Mouse (Mus musculus): Measurements from ENCODE around the gene Wdr60.
A peak's percentile ranks its signal among the peaks of the same experiment; 100 is the strongest.

Gene Wdr60

DNA sequence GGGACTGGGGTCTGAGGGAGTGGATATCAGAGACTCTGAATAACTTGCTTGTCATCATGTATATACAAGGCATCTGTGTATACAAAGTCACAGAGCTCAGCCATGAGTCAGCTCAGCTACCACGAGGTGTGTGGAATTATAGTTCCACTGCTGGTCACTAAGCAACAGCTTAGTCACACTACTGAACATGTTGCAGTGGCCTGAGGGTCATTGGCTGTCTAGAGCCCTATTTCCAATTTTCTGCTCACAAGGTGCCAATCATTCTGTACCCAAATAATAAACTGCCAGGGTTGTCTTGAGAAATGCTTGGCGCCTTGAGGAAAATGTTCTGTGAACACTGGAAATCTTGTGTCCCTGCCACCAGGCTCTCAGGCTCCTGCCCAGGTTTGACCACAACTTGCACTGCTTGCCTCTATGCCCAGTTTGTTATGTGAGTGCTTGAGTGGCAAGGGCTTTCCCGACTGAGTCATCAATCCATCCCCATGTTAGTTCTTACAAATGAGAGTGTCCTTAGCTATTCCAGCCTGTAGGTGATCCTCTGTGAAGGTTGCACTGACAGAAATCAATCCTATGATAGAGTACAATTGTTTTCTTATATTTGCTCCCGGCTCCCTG lies 81.3 kb downstream of the Wdr60 start:
- no peak for DNase-seq

DNA sequence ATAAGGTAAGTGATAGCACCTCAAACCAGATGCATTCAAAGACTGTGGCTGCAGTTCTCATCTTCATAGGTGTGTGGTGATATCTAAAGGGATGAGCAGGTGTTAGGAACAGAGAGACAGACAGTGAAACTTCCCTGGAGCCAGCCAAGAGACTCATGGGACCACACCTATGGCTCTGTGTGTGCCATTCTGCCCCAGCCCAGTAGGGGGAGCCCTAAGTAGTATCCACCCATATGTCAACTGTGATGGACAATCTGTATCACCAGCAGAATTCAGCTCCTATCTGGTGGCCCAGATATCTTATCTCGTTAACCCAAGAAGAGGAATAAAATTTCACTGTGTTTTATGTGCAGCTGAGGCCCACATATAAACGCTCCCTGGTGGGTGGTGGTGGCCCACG lies 85.9 kb downstream of the Wdr60 start:
- DNase-seq, result no peak

DNA sequence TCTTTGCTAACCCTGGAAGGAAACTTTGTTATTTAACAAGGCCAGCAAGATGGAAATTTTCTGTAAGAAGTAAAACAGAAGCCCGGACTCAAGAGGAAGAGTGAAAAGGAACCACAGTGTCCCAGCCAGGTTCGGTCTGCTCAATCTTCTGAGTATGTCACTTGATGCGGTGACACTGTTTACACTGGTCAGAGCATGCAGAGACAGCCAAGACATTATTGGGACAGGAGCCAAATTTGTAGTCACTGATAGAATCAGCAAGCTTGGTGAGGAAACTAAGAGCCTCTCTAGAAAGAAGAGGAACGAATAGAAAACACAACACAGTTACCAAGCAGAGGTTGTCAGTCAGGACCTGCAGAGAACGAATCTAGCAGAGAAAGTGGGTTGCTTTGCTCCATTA lies 93.2 kb downstream of the Wdr60 start:
- DNase-seq, result peak; percentile 55

DNA sequence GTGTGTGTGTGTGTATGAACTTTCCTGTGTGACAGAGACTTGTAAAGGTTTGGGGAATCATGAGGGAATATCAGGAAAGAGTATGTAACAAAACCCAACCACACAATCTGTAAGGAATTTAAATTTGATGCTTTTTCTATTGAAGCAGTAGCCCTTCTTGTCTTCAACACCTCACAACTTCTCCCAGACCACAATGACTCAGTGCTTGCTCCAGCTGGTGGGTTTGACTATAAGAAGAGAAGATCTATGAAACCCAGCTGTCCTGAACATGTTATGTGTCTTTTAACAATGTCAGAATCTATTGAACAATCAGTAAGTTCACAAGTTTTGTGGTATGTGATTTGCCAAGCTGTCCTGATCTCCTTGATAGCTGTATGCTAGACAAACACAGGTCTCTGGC lies 97.5 kb downstream of the Wdr60 start:
- DNase-seq, result no peak

DNA sequence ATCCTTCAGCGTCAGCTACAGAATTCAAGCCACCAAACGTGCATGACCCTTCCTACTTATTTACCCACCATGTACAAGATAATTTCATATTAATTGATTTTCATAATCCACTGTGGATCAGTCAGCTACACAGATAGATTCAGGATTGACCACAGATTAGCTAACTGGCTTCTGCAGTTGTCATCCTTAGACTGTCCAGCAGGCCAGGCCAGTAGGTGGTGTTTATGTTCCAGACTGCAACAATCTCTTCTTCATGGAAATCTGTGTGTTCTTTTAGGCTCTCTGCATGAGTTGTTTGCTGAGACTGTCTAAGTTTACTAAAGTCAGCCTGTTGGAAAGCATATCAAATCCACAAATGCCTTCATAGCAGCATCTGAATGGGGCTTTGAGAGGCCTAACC lies 103.1 kb downstream of the Wdr60 start:
- no peak for DNase-seq

DNA sequence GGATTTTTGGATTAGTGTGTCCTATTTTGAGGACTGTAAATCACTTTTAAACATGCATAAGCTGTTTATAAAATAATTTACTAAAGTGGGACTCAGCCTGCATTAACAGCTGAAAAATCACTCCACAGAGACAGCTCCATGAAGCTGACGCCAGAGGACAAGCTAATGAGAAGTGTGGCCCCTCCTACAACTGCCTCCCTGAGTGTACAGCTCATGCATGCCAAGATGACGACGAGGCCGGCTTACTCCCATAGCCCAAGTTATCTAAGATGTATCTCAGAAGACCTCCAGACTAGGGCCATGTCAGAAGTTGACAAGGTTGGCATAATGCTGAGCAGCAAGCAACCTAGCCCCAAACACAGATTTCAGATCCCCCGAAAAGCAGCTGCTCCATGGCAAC lies 103.6 kb downstream of the Wdr60 start:
- no peak for DNase-seq

DNA sequence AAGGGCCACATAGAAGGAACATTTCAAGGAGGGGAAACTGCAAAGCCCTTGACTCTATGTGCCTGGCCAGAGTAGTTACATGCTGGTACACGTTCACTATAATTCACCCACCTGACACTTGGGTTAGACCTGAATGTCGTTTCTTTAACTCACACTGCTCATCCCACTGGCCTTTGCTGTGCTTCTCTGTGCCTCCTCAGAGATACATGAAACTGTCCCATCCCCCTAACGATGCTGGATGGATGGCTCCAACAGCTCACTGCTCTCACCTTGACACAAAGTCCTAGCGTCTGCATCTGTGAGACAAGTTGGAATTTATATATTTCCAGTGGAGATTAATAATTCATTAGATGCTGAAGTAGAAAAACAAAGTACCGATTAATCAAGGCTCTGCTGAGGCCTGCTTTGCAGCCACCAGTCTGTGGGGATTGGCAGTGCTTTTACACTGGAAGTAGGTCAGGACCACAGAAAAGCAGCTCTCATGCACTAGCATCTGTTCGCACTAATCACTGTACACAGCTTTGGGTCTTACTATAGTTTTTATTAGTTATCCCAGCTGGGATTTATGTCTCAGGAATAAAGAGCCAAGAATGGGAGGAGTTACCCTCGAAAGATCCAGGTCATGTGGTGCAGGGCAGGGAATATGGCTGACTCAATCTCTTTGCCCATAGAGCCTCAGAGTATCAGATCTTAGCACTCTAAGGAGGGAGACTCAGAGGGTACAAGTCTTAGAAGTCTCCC lies 105.9 kb downstream of the Wdr60 start:
- DNase-seq, result no peak
